Mouse (Mus musculus) MN1 (cell line): ENCODE data around the gene Mall.

ENCODE experiments used
- DNase-seq: peaks from one replicate; pipeline ENCODE4 v3.0.0-alpha.2; 2016; ENCODE audit warnings: low spot score

The Mall gene

DNA sequence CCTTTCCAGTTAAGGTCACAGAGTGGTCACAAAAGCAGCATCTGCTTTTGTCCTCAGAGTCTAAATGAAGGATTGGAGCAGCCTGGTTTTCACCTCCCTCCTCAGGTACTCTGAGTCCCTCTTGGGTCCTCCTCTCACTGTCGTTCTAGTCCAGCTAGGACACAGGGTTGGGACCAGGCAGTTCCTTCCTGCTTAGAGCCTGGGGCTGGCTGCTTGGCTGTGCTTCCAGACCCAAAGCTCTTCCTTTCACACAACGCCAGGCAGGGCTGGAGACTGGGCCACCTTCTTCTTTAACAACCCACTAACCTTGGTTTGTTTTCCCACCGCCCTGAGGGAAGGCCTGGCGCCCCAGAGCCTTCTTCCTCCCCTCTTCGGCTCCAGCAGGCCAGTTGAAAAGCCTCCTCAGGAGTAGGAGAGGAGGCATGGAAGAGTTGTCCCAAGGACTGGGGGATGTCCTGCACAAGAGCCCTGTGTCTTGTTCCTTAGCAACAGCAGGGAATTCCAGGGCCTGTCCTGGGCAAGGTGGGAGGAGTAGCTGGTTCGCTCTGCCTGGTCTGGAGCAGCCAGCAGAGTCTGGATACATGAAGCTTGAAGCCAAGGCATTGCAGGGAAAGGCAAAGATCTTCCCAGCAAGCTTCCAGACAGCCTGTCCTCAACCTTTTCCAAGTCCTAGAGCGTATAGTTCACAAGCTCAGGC is 717 bp upstream of the Mall start:
- peak; percentile 25 for DNase-seq

DNA sequence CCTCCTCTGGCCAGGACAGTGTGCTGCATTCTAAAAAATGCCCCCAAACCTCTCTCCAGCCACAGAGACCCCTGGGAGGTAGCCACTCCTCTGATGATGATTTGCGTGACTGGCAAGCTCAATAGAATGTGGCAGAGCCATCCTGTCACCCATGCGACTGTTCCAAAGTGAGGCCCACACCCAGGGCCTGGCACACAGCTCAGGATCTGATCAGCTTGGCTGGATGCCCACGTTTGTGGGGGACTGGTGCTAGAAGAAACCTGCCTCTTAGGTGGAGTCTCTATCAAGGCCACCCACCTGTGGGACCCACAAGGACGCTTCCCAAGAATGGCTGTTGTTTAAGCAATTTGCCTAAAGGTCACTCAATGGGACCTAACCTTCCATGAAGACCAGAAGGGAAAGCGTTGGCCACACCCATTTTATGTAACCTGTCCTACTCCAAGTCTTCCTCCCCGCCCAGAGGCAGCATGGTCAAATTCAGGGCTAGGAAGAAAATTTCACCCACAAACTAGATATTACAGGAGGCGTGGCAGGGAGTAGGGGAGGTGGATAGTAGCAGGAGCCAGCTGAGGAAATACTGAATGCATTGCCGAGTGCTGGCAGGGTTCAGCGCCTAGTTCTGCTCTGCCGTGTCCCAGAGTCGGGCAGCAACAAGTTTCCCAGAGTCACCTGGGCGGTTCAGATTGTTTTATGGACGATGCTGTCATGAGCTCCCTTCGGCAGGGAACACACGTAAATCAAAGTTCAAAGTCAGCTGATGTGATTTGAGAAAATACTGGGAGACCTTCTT is 876 bp downstream of the Mall start:
- DNase-seq: no peak

DNA sequence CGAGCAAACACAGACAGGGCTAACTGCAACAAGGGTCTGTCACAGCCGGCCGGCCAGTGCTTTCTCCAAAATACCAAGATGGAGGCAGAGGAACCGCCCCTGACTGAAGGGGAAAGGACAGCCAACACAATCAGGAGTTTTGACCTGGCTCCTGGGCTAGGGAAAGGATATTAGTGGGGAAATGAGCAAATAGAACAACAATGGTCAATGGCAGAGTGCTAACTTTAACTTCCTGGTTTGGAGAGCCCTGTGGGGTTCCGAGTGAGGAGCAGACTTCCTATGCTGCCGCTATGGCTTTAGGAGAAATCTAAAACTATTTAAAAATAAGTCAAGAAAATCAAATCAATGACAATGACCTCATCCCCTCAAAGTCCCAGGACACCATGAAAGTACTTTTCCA is 1.6 kb downstream of the Mall start:
- no peak for DNase-seq

DNA sequence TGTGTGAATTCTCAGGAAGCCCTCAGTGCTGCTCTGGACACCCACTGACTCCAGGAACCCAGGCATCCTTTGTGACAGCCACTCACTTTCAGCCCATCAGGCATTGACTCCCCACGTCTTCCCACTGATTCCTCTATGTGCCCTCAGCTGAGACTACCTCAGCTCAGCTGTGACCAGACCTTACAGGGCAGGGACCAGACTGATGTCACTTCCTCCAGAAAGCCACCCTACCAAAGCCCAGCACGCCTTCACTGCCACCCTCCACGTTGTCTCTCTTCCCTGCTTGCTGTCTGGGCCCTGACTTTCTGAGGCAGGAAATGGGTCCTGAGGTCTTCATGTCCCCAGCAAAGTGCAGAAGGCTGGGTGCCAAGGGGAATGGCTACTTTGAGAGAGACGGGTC is 6.5 kb downstream of the Mall start:
- DNase-seq: no peak

DNA sequence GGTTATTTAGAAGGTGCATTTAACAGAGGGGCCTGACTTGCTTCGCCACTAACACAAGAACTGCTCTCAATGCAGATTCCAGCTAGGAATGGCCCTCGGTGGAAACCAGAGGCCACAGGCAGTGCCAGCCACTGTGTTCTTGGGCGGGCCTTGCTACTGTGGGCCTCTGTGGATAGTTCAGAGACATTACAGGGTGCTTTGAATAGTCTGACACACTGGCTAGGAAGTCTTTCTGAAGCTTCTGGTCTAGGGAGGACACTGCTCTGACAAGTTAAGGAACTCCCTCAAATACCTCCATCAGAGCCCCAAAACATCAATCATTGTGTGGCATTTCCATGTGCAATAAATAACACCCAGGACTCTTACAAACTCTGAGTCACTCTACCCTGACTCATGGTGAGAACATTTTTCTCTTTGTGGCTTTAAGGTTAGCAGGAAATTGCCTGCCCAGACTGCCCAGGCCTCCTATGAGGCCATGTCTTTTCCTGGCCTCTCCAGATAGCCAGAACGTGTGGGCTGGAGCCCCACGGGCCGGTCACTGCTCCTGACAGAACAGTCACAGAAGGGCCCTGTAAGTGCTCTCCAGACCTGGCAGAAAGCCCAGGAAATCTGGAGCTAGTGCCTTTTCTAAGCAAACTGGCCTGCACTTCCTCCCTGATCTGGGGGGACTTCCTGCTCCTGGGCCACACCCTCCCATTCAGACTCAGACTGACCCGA is 7.4 kb downstream of the Mall start:
- peak; percentile 95 for DNase-seq

DNA sequence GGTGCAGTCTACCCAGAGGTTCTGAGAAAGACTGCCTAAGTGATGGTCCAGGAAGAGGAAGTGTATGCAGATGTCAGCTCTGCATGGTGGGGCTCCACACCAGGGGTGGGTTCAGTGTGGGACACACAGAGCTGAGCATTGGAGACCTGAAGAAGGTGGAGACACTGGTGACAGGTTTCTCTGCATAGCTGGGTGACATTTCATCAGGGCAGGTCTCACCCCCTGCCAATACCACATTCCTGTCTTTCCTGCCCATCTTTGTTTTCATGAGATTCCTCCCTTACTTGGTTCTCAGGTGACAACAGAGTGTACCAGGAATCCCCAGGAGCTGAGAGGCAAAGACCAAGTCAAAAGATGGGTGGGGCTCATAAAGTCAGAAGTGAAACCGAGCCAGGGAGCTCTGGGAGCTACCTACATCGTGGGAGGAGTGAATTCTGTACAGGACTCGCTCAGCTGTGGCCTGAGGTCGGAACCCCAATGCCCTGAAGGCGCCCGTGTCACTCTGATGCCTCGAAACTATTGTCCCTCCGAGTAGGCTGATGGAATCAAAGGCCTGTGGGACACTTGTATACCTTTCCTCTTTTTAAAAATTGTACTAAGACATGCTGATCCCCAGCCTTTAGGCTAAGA is 10.8 kb downstream of the Mall start:
- no peak for DNase-seq

DNA sequence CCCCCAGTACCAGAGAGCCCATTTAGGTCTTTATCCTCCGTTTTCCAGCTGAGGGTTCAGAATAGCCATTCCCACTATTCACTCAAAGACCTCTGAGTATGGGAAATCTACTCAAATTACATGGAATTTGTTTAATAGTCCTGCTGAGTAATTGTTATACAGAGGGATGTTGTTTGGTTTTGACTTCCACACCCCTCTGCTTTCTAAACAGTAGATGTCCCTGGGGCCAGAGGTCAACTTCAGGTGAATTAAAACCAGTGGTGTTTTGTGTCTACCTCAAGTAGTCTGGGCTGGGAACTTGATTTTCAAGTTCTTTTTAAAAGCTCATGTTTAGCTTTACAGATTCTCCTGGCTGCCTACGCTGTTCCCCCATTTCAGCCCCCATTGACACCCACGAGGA is 15.0 kb downstream of the Mall start:
- no peak for DNase-seq

DNA sequence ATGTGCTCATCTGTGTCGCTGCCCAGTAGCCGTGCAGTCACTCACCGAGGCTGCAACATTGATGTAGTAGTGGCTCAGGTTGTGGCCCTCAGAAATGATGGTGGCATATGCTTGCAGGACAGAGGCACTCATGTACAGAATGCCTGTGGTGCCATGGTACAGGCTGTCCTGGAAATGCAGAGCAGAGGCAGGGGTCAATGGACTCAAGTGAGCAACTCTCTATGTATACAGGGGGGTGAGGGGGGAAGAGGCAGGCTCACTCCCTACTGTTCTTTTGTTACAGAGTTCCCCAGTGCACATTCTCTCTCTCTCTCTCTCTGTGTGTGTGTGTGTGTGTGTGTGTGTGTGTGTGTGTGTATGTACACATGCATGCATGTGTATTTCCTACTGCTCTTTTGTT is 20.9 kb downstream of the Mall start:
- no peak for DNase-seq

DNA sequence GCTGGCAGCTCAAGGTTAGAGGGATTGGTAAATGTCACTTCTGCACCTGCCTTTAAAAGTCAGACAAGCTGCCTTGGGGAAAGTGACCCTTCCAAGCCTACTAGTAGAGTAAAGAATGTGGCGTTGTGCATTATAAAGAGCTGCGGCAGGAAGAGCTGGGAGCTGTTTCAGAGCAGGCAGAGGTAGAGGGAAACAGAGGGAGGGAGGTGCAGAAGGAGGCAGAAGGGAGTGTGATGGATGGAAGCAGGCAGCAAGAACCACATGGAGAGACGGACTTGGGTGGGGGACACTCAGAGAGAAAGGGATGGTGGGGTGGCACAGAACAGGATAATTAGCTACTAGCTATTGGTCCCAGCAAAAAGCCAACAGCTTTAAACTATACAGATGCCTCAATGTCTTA is 21.7 kb downstream of the Mall start:
- no peak for DNase-seq

DNA sequence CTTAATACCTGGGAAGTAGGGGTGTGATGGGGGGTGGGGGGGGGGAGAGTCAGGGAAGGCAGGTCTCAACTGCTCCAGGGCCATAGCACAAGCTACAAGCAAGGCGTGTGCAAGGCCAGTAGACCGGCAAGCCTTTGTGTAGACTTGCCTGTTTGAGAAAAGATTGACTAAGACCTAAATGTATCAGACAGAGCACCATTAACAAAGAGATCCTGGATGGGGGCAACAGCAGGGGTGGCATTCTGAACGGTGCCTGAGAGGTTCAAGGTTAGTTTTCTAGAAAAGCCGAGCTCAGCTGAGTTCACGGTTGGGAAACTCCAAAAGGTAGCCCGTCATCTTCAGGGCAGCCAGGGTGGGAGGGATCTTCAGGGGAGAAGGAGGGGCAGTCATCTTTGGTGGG is 24.5 kb downstream of the Mall start:
- no peak for DNase-seq

DNA sequence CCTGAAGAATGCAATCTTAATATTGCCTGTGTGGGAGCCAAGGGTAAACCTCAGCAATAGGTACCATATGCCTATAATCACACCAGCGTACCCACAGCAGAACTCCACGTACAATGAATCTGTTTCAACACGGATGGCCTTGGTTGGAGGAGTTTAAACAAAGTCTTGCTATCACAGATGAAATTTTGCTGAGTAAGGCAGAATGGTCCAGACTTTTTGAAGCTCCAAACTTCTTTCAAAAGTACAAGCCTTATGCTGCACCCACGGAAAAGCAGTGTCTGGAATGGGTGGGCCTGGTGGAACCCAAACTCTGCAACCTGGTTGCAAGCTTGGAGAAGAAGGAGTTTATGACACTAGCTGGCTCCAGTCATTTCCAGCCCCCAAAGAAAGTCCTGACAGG is 40.5 kb downstream of the Mall start:
- DNase-seq: no peak

DNA sequence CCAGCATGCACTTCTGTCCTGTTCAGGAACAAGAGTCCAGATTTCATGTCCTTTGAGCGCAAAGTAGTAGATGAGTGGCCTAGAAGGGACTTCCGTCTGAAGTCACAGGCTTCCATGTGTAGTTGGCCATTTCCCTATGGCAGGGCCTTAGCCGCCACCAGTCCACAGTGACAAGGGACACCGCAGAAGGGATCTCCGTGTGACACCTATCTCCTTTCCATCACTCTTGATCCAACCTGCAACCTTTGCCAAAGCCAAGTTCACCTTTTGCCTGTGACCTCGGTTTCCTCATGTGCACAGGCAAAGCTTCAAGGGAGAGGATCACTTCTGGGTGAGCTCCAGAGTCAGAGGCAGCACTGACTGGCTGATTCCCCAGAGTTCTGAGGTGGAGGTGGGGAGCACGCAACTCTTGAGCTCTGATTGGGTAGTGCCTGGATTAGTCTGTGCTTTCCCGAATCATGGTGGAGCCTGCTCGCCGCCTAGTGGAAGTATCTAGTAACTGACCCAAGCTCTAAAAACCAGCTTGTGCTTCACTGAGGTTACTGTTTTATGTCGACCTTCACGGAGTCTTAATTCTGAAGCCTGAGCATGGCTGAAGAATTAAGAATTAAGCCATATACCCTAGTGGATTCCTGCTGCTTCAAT is 45.9 kb downstream of the Mall start:
- DNase-seq: peak; percentile 58

DNA sequence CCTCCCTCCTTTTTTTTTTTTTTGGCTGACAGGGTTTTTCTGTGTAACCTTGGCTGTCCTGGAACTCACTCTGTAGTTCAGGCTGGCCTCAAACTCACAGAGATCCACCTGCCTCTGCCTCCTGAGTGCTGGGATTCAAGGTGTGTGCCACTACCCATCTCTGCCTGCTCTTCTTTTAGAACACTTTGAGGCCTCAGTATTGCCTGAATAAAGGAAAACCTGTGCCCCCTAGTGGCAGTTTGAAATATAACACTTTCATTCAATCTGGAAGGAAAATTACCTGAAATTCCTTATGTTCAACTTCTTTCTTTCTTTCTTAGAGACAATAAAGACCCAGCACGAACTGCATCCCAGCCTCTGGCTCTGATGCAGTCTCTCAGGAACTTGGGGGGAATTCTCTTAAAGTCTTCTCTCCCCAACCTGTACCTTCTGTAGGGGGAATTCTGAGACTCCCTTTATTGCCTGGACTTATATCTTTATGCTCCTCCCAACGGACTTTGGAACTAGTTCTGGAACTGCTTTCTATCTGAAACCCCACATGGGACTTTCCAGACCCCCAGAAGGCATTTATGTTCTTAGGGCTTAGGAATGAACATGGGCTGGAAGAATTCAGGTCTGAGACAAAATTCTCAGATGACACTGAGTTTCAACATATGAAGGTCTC is 61.8 kb downstream of the Mall start:
- peak; percentile 52 for DNase-seq

DNA sequence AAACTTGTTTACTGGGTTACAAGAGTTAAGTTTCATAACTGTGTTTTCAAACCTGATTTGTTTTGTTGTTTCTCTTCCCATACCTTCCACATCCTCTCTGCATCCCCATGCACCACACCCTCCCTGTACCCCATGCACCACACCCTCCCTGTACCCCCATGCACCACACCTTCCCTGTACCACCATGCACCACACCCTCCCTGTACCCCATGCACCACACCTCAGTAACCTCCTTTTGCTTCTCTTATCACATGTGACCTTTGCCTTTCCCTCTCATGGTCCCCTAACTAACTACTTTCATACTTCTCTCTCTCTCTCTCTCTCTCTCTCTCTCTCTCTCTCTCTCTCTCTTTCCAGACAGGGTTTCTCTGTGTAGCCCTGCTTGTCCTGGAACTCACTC is 62.7 kb downstream of the Mall start:
- DNase-seq: no peak

DNA sequence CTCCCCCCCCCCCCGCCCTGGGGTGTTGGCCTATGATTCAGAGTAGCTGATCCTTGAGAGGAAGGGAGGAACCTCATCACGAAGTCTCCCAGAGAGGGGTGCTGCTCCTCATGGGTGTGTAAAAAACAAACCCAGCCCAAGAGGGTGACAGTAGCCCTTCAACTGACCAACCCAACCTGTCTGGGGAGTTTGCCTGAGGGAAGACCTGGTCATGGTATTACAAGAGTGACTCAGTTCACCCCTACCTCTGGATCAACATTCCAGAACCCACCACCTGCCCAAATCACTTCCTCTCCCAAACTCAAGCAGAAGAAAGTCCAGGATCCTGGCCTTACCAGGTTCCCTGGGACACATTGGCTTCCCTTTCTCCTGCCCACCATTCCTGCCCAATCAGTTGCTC is 67.0 kb downstream of the Mall start:
- DNase-seq: no peak

DNA sequence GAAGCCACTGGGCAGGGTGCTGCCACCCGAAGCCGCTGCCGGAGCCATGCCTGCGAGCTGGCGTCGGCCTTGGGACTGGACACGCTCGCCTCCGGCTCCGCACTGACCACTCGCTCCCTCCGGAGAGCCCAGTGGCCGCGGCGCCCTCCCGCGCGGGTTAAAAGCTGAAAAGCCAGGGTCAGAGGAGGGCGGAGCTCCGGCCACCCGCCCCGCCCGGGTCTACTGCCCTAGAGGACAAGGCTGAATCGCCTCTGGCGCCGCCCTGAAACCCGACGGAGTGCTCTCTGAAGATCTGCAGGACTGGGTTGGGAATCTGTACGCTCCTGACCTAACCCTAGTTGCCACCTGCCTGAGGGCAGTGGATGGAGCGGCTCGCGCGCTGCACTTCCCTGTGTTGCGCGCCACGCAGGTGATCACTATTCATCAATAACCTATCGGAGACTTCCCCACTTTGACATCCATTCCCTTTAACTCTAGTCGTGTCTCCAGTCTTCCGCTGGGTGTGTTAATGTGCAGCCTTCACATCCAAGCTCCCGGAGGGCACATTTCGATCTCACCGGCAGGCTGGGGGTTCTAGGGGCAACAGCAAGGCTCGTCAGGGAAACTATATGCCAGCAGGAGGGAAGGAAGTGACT is 73.5 kb downstream of the Mall start, which contains the start of gene Mal:
Gene Mal (minus strand): TSS at position 610 of the 635 bp plus-strand sequence.
- no peak for DNase-seq

DNA sequence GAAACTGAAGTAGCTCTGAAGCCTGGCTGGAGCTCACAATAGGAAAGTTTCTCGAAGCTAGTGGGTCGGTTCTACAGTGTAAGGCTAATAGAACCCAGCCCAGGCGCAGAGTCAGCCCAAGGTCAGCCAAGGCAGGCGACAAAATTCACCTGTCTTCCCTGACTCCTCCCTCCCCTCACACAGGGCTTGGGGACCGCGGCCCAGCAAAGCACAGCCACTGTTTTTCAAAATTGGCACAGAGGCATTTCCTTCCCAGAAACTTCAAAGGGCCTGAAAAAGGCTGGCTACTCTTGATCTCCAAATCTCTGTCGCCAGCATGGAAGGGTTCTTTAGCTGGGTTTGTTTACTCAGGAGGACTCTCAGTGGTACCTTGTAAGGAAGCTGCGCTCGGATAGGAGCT is 74.3 kb downstream of the Mall start:
- DNase-seq: no peak

DNA sequence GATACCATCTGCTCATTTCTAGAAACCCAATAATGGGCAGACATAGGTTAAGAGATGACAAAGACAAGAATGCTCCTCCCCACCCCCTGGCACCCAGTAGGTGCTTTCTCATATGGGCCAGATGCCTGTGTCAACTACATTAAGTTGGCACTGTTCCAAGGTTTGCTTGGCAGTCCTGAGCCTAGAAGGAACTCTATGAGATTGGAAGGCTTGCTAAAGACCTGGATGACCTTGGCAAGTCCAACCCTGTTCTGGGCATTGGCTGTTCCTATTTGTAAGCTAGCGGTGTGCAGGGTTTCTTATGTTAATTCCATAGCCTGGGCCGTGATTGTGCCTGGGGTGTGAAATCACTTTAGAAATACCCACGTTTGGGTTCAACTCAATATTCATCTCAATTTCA is 74.9 kb downstream of the Mall start:
- DNase-seq: no peak
